Mouse (Mus musculus): Measurements from ENCODE around the gene Gm10643.

DNA sequence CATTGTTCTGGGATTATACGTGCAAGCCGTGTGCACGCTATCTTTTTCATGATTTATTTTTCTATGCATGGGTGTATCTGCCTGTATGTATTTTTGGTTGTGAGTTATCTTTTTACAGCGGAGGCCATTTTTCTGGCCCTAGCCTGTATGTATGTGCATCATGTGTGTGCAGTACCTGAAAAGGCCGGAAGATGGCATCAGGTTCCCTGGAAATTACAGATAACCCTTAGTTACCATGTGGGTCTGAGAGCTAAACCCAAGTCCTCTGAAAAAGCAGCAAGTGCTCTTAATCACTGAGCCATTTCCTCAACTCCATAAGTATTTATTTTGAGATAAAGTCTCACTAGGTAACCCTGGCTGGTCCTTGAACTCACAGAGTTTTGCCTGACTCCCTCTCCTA lies 11.7 kb downstream of the Gm10643 start:
- TF ChIP-seq POLR2A (IDR thresholded peaks at IDR 0.05; ENCODE audit: low read depth, low read length) (no peak), CTCF (conservative IDR thresholded peaks at IDR 0.05; ENCODE audit: insufficient read depth, insufficient read length, low read depth, low read length) (no peak)
